Mouse (Mus musculus) kidney, postnatal 36 days (tissue): ENCODE measurements around the gene Ntm.

ENCODE experiments used
- DNase-seq, 2 experiments: peaks; one replicate each; pipeline ENCODE4 v3.0.0; 2021 to 2022; ENCODE audit warnings: mixed read lengths in 2 of 2

Ntm gene

GRCm38 (mm10) chr9:28999951-29000351 lies 963.0 kb downstream of the Ntm start:
- DNase-seq, result no peak

- no peak for DNase-seq
These were observed 985.7 kb downstream of the Ntm start for GRCm38 (mm10) chr9:28977275-28977674.

GRCm38 (mm10) chr9:28969455-28969854 lies 993.5 kb downstream of the Ntm start:
- no peak for DNase-seq
